Mouse (Mus musculus) kidney, postnatal 4 days (tissue): ENCODE measurements around the gene Gpkow.
A peak's percentile ranks its signal among the peaks of the same experiment; 100 is the strongest.
"Not testable (repeated sequence)": the region's sequence is repeated elsewhere in the genome, so short reads cannot be mapped to it uniquely, and the experiment has no call there.

Experiments
- DNase-seq, 2 experiments: peaks; one replicate each; pipeline ENCODE4 v3.0.0; 2021; ENCODE audit warnings: mixed read lengths in 2 of 2

Gene Gpkow

DNA sequence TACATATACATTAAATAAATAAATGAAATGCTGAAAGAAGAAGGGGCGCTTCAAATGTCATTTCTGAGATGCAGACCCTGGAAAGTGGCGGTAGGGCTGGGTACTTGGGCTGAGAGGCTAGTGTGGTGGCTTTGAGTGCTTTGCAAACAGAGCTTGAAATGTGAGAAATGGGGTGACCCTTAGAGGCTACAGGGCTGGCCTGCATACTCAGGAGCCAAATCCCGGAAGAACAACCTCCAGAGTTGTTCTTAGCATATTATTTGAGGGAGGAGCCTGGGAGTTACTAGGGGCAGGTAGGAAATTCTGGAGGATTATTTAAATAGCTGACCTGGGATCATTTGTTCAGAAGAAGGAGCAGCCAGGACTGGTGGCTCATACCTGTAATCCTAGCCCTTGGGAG, 6.4 kb upstream of the Gpkow start:
- DNase-seq = no peak

DNA sequence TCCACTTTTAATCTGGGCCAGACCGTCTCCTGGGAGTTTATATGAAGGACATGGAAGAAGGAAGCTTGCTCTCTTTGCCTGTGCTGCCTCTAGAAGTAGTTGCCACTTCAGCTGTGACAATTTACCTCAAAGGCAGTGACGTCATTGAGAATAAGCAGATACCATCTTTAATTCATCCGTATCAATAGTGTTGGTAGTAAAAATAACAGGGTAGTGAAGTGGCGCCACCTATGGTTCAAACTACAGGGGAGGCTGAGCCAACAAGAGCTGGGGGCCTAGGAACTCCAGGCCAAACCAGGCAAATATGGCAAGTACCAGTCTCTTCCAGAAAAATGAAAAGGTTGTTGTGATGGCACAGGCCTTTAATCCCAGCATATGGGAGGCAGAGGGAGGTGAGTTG, 4.1 kb upstream of the Gpkow start:
- peak; percentile 37 to 50 for DNase-seq

DNA sequence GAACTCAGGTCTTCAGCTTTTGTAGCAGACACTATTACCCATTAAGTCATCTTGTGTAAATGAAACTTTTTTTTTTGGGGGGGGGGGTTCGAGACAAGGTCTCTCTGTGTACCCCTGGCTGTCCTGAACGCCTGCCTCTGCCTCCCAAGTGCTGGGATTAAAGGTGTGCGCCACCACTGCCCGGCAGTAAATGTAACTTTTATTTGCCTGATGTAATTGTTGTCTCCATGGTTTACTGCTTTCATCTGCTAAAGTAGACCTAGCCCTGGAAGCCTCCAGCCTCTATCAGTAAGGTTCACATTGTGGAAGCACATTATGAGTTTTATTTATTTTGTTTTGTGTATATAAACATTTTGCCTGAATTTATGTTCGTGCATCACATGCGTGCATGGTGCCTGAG, 411 bp upstream of the Gpkow start:
- no peak for DNase-seq

DNA sequence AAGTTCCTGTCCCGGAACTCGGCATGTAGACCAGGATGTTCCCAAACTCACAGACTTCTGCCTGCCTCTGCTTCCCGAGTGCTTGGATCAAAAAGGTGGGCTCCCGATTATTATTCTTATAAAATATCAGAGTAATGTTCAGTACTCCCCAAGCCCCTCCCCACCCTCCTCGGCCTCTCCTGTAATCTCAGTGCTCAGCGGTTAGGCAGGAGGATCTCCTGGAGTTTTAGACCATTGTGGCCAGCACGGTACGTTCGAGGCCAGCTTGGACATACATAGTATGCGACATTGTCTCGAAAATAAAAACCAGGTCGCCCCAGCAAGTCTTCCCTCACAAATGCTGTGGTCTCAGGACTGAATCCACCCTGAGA, 16.8 kb downstream of the Gpkow start:
- not testable (repeated sequence) for DNase-seq

DNA sequence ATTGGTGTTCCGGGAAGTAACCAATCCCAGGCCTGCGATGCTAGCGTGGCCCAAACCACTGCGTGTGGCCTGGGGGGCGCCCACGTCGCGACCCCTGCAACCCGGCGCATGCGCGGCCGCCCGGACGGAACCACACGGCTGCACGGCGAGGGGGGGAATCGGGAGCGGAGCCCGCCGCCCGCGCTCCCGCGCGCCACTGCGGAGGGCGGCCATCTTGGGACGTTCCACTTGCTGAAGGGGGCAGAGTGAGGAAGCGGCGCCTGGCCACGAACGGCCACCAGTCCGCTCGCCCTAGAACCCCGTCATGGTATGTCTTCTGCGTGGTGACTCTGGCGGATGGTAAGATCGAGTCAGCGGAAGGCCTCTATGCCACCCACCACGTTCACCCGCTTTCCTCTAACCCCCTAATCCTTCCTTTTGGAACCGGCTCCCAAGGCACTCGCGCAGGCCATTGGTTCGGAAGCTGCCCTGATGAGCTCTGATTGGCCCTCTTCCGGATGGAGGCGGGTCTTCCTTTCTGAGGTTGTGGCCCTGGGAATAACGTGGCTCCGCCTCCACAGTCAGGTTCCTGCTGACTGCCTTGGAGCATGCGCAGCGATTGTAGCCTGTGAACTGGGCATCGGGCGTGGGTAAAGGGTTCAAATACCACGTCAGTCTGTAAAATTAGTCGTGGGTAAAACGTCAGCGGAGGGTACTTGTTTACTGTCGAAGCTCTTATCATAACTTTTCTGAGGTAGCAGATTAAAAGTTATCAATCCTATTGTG, 17.4 kb downstream of the Gpkow start, which contains the start of gene Wdr45:
TSS of gene Wdr45 (plus strand) at position 199 of the 765 bp plus-strand sequence.
- peak; percentile 91 to 95 for DNase-seq

DNA sequence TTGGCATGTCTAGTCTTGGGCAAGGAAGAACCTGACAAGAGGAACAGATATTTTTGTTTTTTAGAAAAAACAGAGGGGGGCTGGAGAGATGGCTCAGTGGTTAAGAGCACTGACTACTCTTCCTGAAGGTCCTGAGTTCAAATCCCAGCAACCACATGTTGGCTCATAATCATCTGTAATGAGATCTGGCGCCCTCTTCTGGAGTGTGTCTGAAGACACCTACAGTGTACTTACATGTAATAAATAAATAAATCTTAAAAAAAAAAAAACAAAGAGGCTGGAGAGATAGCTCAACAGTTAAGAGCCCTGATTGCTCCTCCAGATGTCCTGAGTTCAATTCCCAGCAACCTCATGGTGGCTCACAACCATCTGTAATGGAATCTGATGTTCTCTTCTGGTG, 19.1 kb downstream of the Gpkow start:
- DNase-seq = not testable (repeated sequence)

DNA sequence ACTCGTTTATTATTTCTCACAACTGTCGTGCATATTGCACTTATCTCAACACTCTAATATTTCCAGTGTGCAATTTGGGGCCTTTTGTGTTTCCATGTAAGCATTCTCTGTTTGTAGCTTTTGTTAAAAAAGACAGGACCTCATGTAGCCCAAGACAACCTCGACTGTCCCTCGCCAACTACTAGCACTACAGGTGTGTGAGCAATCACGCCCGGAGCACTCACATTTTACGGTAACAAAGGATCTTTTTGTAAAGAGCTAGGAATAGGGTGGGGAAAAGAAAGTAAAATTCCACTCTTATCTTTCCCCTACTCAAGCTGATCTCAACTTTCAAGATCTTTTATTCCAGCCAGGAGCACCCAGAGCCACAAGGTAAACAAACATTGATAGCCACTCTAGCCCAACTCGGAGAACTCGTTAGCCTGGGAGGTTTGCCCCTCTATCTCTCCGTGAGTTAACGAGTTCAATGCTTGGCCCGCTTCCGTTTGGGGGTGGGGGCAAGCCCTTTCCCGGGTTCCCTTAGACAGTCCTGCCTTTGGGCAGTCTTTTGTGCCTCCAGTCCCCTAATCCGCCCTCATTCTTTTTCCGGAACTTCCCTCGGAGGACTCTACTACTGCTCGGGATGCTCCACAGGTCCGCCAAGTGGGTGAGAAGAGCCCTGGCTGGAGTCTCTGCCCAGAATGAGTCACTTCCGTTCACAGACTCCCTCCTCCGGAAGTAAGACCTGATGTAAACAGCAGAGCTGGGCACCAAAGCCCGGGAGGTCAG, 24.8 kb downstream of the Gpkow start, which contains the start of gene Gm45208:
TSS of gene Gm45208 (plus strand) at position 732 of the 768 bp plus-strand sequence.
- DNase-seq = peak; percentile 70 to 75

DNA sequence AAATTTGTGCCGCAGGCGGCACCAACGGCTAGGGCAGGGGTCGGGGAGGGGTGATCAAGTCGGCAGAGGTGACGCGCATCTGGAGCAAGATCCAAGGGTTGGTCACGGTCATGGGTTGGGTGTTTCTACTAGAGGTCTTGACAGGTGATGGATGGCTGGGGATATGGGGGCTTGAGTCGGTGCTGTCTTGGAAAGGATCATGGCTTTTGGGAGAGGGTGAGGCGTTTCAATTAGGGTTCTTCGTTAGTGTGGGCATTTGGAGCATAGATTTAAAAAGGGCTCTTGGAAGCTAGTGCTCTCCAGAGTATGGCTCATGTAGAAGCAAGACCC, 25.3 kb downstream of the Gpkow start:
- no peak for DNase-seq

DNA sequence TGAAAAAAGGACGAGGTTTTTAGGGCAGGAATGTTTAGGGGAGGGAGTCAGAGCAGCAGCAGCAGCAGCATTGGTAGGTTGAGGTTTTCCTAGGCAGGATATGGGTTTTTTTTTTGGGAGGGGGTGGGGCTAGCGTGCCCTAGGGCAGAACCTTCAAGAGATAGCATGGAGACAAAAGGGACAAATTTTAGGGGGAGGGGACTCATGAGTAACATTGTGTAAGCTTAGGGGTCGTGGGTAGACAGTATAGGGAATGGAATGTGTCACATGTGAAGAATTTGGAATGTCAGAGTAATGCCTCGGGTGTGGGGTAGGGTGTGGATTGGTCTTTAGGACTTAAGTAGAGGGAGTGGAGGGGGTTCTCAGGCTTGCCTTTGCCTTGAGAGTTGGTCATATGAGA, 25.8 kb downstream of the Gpkow start:
- no peak for DNase-seq

DNA sequence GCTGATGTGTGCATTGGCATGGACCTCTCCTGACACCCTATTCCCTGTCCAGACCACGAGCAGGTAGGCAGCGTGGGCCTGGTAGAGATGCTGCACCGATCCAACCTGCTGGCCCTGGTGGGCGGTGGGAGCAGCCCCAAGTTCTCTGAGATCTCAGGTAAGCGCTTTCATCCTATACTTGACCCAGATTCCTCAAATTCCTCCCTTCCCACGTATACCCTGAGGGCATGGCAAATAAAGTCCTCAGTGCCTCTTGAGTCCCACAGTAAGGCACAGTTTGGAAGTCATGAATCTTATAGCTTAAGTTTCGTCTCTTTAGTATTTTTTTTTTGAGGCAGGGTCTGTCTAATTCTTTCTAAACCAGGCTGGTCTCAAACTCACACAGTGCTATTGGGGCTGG, 27.2 kb downstream of the Gpkow start:
- no peak for DNase-seq

DNA sequence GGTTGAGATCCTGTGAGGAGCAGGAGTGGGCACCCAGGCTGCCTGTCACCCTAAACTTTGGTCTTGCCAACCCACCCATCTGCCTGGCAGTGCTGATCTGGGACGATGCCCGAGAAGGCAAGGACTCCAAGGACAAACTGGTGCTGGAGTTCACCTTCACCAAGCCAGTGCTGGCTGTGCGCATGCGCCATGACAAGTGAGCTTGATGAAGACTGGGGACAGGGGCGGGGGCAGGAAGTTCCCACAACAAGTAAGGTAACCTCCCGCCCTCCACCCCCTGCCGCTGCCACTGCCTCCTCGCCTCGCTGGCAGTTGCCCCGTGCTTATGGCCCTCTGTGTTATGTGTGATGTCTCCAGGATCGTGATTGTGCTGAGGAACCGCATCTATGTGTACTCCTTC, 28.9 kb downstream of the Gpkow start:
- DNase-seq = no peak

DNA sequence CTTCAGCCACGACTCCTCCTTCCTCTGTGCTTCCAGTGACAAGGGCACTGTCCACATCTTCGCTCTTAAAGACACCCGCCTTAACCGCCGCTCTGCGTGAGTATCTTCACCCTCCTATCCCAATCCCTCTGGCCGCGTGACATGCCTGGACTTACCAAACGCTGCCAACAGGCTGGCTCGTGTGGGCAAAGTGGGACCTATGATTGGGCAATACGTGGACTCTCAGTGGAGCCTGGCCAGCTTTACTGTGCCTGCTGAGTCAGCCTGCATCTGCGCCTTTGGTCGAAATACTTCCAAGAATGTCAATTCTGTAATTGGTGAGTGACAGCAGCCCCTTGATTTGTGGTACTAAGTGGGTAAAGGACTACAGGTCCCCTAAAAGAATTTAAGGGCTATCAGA, 30.2 kb downstream of the Gpkow start:
- DNase-seq = no peak

DNA sequence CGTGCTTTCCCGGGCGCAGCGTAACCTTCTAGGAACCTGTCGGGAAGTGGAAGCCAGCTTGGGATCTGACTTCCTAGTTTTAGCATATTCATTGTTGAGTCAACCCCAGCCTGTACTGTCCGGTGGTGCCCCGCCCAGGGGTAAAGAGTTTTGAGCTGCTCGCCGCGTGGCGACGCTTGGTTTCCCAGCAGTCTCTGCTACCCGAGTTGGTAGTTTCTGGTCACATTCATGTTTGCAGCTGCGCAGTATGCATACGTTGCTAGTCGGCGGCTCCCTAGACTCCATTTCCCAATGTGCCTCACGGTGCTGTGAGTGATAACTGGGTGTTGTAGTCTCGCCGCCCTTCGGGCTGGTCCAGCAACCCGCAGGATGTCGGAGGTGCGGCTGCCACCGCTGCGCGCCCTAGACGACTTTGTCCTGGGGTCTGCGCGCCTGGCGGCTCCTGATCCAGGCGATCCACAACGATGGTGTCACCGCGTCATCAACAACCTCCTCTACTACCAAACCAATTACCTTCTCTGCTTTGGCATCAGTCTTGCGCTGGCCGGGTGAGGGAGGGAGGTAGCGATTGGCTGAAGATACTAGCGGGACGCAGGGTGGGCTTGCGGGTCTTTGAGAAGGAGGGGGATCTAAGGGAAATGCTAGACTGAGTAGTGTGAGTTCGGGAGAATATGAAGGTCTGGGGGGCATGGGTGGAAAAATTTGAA, 31.4 kb downstream of the Gpkow start, which contains the start of gene Praf2:
TSS of gene Praf2 (plus strand) at position 225 of the 707 bp plus-strand sequence.
- peak; percentile 78 to 82 for DNase-seq

DNA sequence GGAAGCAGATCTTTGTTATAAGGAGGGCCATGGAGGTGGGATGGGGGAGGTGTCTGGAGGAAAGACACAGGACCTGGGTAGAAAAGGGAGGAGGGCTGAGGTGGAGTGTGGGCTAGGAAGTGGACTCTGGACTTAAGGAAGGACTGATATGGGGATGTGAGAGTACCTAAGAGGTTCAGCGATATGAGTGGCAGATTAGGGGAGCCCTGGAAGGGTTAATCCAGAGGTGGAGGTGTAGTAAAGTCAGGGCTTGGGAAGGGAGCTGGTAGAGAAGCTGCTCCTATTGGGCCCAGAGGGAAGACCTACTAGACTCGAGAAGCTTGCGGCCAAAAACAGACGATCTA, 32.0 kb downstream of the Gpkow start:
- no peak for DNase-seq

DNA sequence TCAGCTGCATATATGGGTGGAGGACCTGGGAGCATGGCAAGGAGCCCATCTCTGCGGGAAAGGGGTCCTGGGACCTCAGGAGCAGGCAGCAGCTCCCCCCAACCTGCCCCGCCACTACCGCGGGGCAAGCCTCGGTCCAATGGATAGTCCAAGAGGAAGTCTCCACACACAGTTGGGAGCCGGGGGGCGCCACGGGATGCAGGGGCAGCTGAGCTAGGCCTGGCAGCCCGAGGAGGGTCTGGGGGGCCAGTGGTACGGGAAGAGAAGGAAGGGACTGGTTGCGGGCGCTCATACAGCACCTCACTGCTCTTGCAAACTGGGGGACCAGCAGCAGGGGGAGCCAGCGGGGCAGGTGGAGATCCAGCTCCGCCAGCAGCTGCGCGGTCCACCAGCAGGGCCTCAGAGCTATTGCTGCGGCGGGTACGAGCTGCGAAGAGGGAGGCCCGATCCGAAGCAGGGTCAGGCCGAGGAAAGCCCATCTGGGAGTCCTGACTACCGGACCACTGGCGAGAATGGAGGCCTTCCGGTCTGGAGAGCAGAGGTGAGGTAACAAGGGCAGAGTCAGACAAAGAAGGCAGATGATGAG, 36.7 kb downstream of the Gpkow start:
- peak; percentile 86 to 89 for DNase-seq

DNA sequence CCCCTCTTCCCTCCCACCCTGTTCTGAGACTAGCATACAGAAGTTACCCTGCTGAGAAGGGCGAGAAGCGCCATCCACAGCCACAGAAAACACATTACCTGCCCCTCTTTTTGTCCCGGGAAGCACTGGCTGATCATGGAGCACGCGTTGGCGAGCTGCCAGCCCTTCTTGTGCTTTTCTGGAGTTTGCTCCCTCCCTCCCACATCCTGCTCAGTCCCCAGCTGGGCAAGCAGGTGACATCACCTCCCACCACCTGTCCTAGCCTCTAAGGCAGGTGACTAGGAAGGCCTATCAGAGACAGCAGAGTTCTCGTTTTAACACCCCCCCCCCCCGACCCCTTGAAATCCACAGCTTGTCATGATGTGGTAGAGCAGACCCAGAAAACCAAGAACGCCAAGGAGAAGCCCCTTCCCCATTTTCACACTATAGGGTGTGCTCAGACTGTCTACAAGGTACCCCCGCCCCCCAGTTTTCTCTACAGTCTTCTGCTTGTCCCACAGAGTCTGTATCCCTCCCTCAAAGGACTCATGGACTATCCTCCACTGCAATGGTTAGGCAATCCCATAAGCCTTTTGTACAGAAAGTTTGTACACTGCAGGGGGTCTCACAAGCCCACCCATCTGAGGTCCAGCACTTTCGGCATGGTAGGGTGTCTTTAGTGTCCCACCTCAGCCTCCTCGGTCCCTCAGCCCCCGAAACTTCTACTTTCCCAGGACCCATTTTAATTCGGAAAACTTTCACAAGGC, 42.6 kb downstream of the Gpkow start:
- DNase-seq = peak; percentile 80 to 89

DNA sequence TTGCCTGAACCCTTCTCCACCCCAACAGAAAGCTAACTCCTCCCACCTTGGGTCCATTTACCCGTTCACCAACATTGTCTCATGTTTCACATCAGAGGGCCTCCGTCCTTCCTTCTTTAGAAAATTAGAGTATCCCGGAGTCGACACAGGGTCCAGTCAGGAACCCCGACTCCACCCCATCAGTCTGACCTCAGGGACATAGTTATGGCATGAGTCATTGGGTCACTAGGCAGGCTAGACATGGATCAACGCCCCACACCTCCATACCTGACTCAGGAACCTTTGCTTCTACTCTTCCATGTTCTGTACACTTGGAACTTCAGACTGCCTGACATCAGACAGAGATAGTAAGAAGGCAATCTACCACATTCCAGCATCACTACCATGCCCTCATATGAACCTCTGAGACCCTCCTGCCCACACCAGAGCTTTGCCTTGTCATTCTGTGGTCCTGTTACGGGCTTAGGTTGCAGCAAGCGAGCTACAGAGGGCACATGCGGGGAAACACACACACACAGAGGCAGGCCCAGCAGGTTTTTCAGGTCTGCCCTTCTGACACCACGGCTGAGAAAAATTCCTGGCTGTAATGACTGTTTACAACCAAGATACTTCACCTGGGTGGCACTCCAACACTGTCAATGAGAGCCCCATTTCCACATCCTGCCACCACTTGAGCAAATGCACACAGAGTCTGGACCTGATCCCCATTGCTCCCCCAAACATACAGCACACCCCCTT, 43.3 kb downstream of the Gpkow start:
- DNase-seq = peak; percentile 24 to 48

DNA sequence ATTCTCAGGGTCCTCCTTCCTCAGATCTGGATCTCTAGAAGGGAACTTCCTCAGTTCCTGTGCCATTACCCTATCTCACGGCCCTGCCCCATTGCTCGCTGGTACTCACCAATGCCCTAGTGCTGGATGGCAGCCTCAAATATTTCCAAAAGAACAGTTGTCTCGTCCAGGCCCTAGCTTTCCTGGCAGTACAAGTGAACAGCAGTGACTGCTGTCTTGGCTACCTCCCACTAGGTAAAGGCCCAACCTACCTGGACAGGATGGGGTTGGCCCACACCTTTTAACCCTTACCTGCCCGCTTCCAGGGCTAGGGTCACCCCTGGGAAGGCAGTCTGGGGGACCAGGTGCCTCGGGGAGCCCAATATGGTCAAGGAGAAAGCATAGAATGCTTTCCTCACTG, 44.2 kb downstream of the Gpkow start:
- DNase-seq = no peak

DNA sequence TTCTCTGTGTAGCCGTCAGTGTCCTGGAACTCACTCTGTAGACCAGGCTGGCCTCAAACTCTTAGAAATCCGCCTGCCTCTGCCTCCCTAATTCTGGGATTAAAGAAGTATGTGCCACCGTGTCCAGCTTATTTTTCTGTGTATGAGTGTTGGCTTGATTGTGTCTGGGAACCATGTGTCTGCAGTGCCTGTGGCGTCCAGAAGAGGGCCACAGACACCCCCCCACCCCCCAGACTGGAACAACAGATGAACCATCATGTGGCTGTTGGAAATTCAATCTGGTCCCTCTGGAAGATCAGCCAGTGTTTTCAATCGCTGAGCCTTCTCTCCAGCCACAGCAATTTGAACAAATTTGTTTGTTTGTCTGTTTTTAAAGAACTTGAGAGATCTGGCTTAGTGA, 46.5 kb downstream of the Gpkow start:
- DNase-seq = no peak

DNA sequence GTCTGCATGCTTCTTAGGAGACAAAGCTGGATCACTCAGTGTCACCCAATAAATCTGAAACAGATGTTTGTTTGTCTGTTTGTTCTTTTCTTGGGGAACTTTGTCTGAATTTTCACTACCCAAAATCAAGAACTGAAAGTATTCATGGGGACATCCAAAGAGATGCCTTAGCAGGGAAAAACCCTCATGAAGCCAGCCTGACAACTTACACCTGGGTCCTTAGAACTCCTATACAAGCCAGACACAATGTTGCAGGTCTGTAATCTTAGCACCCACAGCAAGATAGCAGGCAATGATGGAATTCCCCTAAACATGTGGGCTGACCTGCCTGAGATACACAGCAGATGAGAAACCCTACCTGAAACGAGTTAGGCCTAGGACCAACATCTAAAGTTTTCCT, 48.0 kb downstream of the Gpkow start:
- no peak for DNase-seq

DNA sequence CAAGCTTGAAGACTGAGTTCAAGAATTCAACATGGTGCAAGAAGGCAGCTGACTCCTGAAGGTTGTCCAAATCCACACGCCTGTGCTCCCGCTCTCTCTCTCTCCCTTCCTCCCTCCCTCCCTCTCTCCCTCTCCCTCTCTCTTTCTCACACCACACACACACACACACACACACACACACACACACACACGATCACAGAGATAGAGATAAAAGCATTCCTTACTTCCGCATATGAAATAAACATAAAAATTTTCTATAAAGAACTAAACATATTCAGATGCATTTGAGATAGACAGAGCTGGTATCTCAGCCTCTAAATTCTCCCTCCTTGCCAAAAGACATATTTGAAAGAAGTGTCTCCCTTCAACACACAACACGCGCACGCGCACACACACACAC, 48.5 kb downstream of the Gpkow start:
- no peak for DNase-seq
